9 mouse cellular contexts compared by ENCODE assay signal in the genomic region with DNA sequence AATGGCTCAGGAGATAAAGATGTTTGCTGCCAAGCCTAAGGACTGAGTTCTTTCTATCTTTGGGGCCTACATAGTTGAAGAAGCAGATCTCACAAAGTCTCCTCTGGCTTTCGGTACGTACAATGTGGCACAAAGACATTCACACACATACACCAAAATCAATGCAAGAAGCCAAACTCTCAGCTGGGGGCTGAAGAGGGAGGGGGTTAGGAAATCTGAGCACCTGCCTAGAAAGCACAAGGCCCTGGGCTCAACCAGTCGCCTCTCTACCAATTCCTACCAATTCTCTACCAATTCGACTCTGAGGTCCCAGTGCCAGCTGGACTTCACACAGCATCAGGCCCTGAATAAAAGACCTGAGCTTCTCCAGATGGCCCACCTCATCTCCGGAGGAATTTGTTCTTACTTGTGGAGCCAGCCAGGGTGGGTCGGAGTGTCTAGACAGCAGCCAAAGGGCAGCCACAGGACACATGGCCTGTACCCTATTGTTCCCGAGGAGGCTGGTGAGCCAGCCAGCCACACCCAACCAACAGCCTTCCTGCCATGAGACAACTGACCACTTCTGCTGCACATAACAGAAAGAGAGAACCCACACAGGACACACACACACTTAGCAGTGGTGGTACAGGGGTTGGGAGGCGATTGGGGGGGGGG. TPM values are rescaled to one million over a fixed set of nuclear protein-coding genes. Genes with fewer than 3 reads are reported as not detected.
DNase-seq lines count a peak whose midpoint lies in the region; ATAC-seq and TF ChIP-seq lines count a peak whose summit lies in the region.
"Had no signal": no experiment of that assay in that cellular context is flagged by ENCODE, and none has a peak within 500 bp of the region (broad histone marks: within the 10 kb centered on the region; RNA-seq: fewer than 3 reads in every experiment).

No protein-coding gene starts in this region.

- no peak for TF ChIP-seq POLR2A in liver, adult 2 months (IDR thresholded peaks at IDR 0.05; ENCODE audit: extremely low read depth, insufficient read depth, low read length)

- TF ChIP-seq CTCF in liver, adult 2 months (IDR thresholded peaks at IDR 0.05; ENCODE audit: low read depth, low read length), result no peak

- H3K9ac ChIP-seq in liver, adult 2 months (ENCODE audit: low read depth, low read length), result no peak overlapping the region
- 0 out of 2 replicates have a peak overlapping the region, but pooled peaks have one; percentile 19 for H3K9ac ChIP-seq in limb, embryonic 12.5 days (replicated peaks)
- H3K9ac ChIP-seq in midbrain, embryonic 16.5 days (ENCODE audit: low read depth, low read length), result no peak overlapping the region

- H3K4me1 ChIP-seq in liver, adult 2 months (ENCODE audit: control insufficient read depth, insufficient read depth, low read length), result peaks cover 37% of the 10 kb centered on the region
- peaks cover 60% of the 10 kb centered on the region for H3K4me1 ChIP-seq in limb, embryonic 12.5 days (replicated peaks)
- H3K4me1 ChIP-seq in midbrain, embryonic 16.5 days (ENCODE audit: control insufficient read depth, insufficient read depth, low read length), result peaks cover 55% of the 10 kb centered on the region

- peak overlapping the region; percentile 30; the same call in 1 of the 2 replicates for H3K27ac ChIP-seq in liver, adult 2 months (replicated peaks; ENCODE audit: insufficient read depth, low read depth, low read length)
- H3K27ac ChIP-seq in limb, embryonic 12.5 days, result peak overlapping the region; percentile 62
- H3K27ac ChIP-seq in midbrain, embryonic 16.5 days (ENCODE audit: low read length), result peak overlapping the region; percentile 62; the same call in 1 of the 2 replicates

- H3K9me3 ChIP-seq in limb, embryonic 12.5 days, result no peaks in the 10 kb centered on the region
- H3K9me3 ChIP-seq in midbrain, embryonic 16.5 days (replicated peaks; ENCODE audit: control insufficient read depth, low read length, poor library complexity, severe bottlenecking), result no peaks in the 10 kb centered on the region

- 62% methylated on average over 8 of the region's 8 CpGs for WGBS in liver, adult 2 months
- WGBS in limb, embryonic 12.5 days, result 50% methylated on average over 8 of the region's 8 CpGs
- WGBS in midbrain, embryonic 16.5 days, result 63% methylated on average over 8 of the region's 8 CpGs

- no peak overlapping the region for H3K4me3 ChIP-seq in liver, adult 2 months (ENCODE audit: insufficient read depth, low read depth, low read length)
- H3K4me3 ChIP-seq in limb, embryonic 12.5 days (replicated peaks), result no peak overlapping the region
- H3K4me3 ChIP-seq in midbrain, embryonic 16.5 days (ENCODE audit: low read depth, low read length), result no peak overlapping the region

- no peak overlapping the region for H3K4me2 ChIP-seq in limb, embryonic 12.5 days
- no peak overlapping the region for H3K4me2 ChIP-seq in midbrain, embryonic 16.5 days (ENCODE audit: low read length)

- intact Hi-C loops in heart, postnatal 14 days (cut with DNase I), result no loop called here

- no peaks in the 10 kb centered on the region for H3K27me3 ChIP-seq in liver, adult 2 months (ENCODE audit: control insufficient read depth, insufficient read depth, low read length)
- no peaks in the 10 kb centered on the region for H3K27me3 ChIP-seq in limb, embryonic 12.5 days
- H3K27me3 ChIP-seq in midbrain, embryonic 16.5 days (ENCODE audit: control insufficient read depth, insufficient read depth, low read depth, low read length), result no peaks in the 10 kb centered on the region
- H3K27me3 ChIP-seq: Patski had no signal

- no peak for DNase-seq in liver, adult 2 months (ENCODE audit: extremely low read depth, low read depth, low spot score)
- DNase-seq in liver, result no peak
- DNase-seq in heart, postnatal 14 days, result peak; percentile 43 to 52
- DNase-seq in urinary bladder, adult 18-20 months (ENCODE audit: low spot score in 2 of 2), result no peak
- DNase-seq in spleen, postnatal 36 days (ENCODE audit: low spot score in 2 of 2), result no peak
- DNase-seq in right cerebral cortex, postnatal 36 days (ENCODE audit: low spot score in 2 of 2), result no peak

- H3K36me3 ChIP-seq in liver, adult 2 months (ENCODE audit: control insufficient read depth, insufficient read depth, low read length), result peaks cover 1% of the 10 kb centered on the region; the same call in 1 of the 2 replicates
- H3K36me3 ChIP-seq in limb, embryonic 12.5 days, result peaks cover 60% of the 10 kb centered on the region
- H3K36me3 ChIP-seq in midbrain, embryonic 16.5 days (ENCODE audit: control insufficient read depth, insufficient read depth, low read length), result peaks cover 2% of the 10 kb centered on the region; the same call in 1 of the 2 replicates

- peaks cover 48% of the 10 kb centered on the region; the same call in 1 of the 2 replicates for H3K79me2 ChIP-seq in liver, adult 2 months (ENCODE audit: control insufficient read depth, insufficient read depth, low read length)

- ATAC-seq in limb, embryonic 12.5 days (ENCODE audit: insufficient number of reproducible peaks, insufficient read depth, low FRiP score, low TSS enrichment, low read depth), result 0 out of 2 replicates have a peak, but pooled peaks have one; percentile 39
- ATAC-seq in midbrain, embryonic 16.5 days, result no peak; the same call in 1 of the 2 replicates
- ATAC-seq: Patski had no signal

RNA-seq across cellular contexts. Expression of gene Zmynd8, which starts 30.2 kb away (rescaled TPM):
- 10.0 and 10.8 TPM in 2 replicates for total RNA-seq in liver, adult 2 months (2014; rRNA removed)
- polyA plus RNA-seq in liver, adult 2 months (2012; rRNA removed), result 6.4 and 7.8 TPM in 2 replicates
- total RNA-seq in heart, postnatal 14 days (2021), result 10 to 100 TPM; 52.0 to 52.5 TPM
- polyA plus RNA-seq in limb, embryonic 12.5 days (2016; fragmentation: Nextera tagmentation; extraction: Ambion mirVana), result 55.3 and 57.0 TPM in 2 replicates
- polyA plus RNA-seq in midbrain, embryonic 16.5 days (2015; fragmentation: Nextera tagmentation; extraction: Ambion mirVana), result 78.7 and 87.3 TPM in 2 replicates

Comparison
In these comparisons a context has a peak if more than half of its experiments do, and no peak if none do; other contexts are left out.
1. DNase-seq: peak in heart, postnatal 14 days (2 of 2); none in liver, adult 2 months (single experiment), liver (single experiment), urinary bladder, adult 18-20 months (0 of 2), spleen, postnatal 36 days (0 of 2) and right cerebral cortex, postnatal 36 days (0 of 2).
2. Peak in every context shown above with its lines, with median percentiles within 50 percentile points of each other: H3K27ac ChIP-seq.